Mouse (Mus musculus) regulatory T cell (primary cell): ENCODE measurements around the gene Xpa.
"Not testable (repeated sequence)": the region's sequence is repeated elsewhere in the genome, so short reads cannot be mapped to it uniquely, and the experiment has no call there.

Source experiments
- in situ Hi-C: fragments of 300-600 bp; cut with MboI, MseI; formaldehyde crosslinking; loops from one replicate; pipeline ENCODE4 v1.15.1; 2025; ENCODE audit warnings: high pct_unique_total_duplicates

The Xpa gene

GRCm38 (mm10) chr4:46195781-46196487, at the start of gene Xpa:
Xpa (minus strand) TSS chr4:46196311.
- in situ Hi-C loops, result no loop called here

- in situ Hi-C loops, result no loop called here
Observed at GRCm38 (mm10) chr4:46235871-46236270, 39.8 kb upstream of the Xpa start.

GRCm38 (mm10) chr4:46234739-46235138, 38.6 kb upstream of the Xpa start:
- in situ Hi-C loops, result no loop called here

GRCm38 (mm10) chr4:46226972-46227535, 30.9 kb upstream of the Xpa start:
- in situ Hi-C loops, result no loop called here

- in situ Hi-C loops, result no loop called here
Observed at GRCm38 (mm10) chr4:46221090-46221489, 25.0 kb upstream of the Xpa start.

- in situ Hi-C loops, result no loop called here
Observed at GRCm38 (mm10) chr4:46202562-46203126, 6.5 kb upstream of the Xpa start.

- in situ Hi-C loops, result no loop called here
Observed at GRCm38 (mm10) chr4:46201834-46202561, 5.9 kb upstream of the Xpa start.

GRCm38 (mm10) chr4:46198064-46198463, 2.0 kb upstream of the Xpa start:
- in situ Hi-C loops, result no loop called here

- in situ Hi-C loops, result no loop called here
Observed at GRCm38 (mm10) chr4:46196513-46196912, 402 bp upstream of the Xpa start.

GRCm38 (mm10) chr4:46192011-46192410, 4.1 kb downstream of the Xpa start:
- in situ Hi-C loops, result not testable (repeated sequence)

GRCm38 (mm10) chr4:46186466-46186865, 9.6 kb downstream of the Xpa start:
- in situ Hi-C loops, result no loop called here

- in situ Hi-C loops, result no loop called here
Observed at GRCm38 (mm10) chr4:46185890-46186289, 10.2 kb downstream of the Xpa start.

GRCm38 (mm10) chr4:46185423-46185822, 10.7 kb downstream of the Xpa start:
- in situ Hi-C loops, result no loop called here

GRCm38 (mm10) chr4:46182181-46182580, 13.9 kb downstream of the Xpa start:
- in situ Hi-C loops, result no loop called here

GRCm38 (mm10) chr4:46181168-46181567, 14.9 kb downstream of the Xpa start:
- in situ Hi-C loops, result no loop called here

GRCm38 (mm10) chr4:46177496-46177895, 18.6 kb downstream of the Xpa start:
- in situ Hi-C loops, result no loop called here

- in situ Hi-C loops, result no loop called here
Observed at GRCm38 (mm10) chr4:46177018-46177417, 19.1 kb downstream of the Xpa start.

- in situ Hi-C loops, result no loop called here
Observed at GRCm38 (mm10) chr4:46176313-46176712, 19.8 kb downstream of the Xpa start.

- in situ Hi-C loops, result no loop called here
Observed at GRCm38 (mm10) chr4:46171761-46172160, 24.4 kb downstream of the Xpa start.

GRCm38 (mm10) chr4:46165831-46166230, 30.3 kb downstream of the Xpa start:
- in situ Hi-C loops, result no loop called here

- in situ Hi-C loops, result no loop called here
Observed at GRCm38 (mm10) chr4:46164027-46164426, 32.1 kb downstream of the Xpa start.

- in situ Hi-C loops, result no loop called here
Observed at GRCm38 (mm10) chr4:46151903-46152544, 44.1 kb downstream of the Xpa start.
